Mouse (Mus musculus): ENCODE results near the gene Cbs. TPM values are rescaled to one million over a fixed set of nuclear protein-coding genes. Genes with fewer than 3 reads are reported as not detected.

Gene Cbs
- total RNA-seq (2021), result 5.6 and 49.1 TPM in 2 replicates
- long read RNA-seq, experiment 1, partial matches to known transcripts, result 0 of 2 reads
- long read RNA-seq, experiment 1, other reads (novel, unspliced or antisense), result 0 of 2 reads
- long read RNA-seq, experiment 2, full-length matches to known transcripts, result 38 of 65 reads
- long read RNA-seq, experiment 2, partial matches to known transcripts, result 10 of 65 reads
- long read RNA-seq, experiment 2, other reads (novel, unspliced or antisense), result 17 of 65 reads

DNA sequence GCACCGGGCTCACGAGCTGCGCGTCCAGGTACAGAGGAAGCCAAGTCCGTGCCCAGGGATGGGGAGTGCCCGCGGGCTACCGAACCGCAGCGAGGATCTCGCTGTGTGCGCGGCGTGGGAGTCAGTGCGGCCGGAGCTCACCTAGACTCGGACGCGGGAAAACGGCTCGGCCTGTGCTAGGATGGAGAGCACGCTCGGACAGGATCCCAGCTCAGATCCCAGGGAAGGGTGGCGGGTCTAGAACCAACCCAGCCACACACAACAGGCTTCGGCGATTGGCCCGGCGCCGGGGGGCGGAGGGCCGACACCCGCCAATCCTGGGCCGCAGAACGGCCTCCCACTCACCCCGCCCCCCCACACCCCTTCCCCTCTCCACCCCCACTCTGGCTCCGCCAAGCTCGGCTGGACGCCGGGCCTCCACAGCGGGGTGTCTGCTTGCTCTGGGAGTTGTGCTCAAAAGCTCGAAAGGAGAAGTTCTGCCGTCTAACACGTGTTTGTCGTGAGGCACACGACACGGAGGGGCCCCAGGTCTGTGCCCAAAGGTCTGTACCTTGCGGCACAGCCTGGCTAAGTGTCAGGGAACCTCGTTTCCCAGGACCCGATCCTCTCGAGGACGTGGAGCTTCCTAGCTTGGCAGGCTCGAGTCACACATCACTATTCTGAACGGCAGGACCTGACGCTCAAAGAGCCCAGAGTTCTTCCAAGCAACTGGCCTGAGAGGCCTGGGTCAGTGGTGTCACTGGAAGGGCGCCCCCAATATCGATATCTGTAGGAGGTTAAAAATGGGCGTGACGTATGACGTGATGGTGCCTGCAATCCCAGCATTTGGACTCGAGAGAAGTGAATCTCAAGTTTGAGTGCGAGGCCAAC, at the start of gene Cbs:
TSS of gene Cbs (minus strand) at position 297 of the 870 bp plus-strand sequence.
- peak; percentile 86 for DNase-seq

DNA sequence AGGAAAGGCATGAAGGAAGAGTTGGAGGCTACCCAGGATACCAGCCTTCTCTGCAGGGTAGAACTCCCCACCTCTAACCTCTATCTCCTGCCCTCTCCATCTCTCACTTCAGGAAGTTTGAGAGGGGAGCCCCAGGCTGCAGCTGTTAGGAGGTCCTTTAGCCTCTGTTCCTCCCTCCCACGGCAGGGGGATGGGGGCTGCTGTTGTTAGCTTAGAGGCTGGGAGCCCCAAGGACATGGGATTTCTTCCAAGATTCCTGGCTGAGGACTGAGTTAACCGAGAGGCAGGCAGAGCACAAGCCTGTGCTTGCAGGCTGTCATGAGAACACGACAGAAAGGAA, 49.2 kb upstream of the Cbs start:
- peak; percentile 50 for DNase-seq

- DNase-seq, result peak; percentile 90
These were observed 48.6 kb upstream of the Cbs start for GRCm38 (mm10) chr17:31685514-31686224.

DNA sequence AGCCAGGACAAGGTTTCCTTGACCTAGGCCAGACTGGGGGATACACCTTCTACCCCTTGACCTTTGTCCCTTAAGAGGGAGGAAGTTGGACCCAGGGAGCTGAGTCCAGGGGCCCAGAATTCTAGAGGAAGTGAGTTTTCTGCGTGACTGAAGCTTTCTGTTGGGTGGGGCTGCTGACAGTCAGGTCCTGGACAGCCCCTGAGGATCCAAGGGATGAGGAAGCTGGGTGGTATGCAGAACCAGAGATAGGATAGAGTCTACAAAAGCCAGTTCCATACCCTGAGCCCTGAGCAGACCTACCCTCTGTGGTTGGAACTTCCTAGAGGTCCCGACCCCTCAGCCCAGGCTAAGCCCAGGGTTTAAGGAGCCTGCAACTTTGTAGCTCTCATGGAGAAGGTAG, 43.4 kb upstream of the Cbs start:
- no peak for DNase-seq

- DNase-seq, result no peak
These were observed 40.5 kb upstream of the Cbs start, which contains the start of gene Cryaa for GRCm38 (mm10) chr17:31677507-31677906. TSS of gene Cryaa (plus strand) at chr17:31677807.

DNA sequence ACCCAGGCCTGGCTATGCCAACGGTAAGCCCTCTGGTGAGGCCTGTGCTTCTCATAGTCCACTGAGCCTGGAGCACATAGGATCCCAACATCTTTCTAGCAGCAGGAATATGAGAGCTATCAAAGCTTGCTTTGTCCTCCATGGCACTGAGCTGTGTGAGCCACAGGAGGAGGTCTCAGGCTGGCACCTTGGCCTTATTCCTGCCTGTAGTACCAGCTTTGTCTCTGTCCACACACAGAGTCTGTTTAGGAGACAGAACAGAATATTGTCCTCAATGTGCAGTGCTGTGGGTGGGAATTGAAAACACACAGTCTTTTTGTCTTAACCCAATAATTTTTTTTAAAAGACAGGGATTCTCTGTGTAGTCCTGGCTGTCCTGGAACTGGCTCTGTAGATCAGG, 37.4 kb upstream of the Cbs start:
- DNase-seq, result no peak

- no peak for DNase-seq
These were observed 35.2 kb upstream of the Cbs start for GRCm38 (mm10) chr17:31672279-31672678.

DNA sequence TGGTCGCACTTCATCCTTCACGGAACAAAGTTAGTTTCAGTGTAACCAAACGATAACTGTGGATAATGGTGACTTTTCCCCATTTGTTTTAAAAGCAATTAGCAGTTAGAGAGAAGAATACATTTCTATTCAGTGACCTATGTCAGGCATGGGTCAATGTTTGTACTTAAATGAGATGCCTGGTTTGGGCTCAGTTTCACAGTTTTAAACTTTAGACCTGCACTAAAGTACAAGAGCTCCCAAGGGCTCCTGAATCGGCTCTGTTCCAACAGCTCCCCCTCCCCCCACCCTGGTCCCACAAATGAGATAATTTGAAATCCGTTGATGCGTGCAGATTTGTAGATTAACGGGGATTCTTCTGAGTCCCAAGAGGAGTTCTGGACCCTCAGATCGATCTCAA, 34.7 kb upstream of the Cbs start:
- no peak for DNase-seq

DNA sequence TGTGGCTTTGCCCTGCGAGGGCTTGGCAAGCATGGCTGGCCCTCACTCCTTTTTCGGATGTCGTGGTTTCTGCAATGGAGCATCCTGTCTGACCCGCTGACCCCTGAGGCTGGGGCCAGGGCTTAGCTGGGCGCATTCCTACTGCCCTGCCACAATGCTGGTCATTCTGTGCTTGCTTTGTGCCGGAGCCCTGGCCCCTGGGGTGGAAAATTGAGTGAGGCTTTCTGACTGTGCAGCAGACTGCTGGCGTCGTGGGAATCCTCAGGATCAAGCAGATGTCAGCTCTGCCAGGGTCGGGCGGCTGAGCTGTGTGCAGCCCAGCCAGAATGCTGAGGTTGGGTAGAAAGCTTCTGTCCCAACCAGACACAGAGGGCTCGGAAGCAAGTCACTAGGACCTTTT, 33.1 kb upstream of the Cbs start:
- no peak for DNase-seq

DNA sequence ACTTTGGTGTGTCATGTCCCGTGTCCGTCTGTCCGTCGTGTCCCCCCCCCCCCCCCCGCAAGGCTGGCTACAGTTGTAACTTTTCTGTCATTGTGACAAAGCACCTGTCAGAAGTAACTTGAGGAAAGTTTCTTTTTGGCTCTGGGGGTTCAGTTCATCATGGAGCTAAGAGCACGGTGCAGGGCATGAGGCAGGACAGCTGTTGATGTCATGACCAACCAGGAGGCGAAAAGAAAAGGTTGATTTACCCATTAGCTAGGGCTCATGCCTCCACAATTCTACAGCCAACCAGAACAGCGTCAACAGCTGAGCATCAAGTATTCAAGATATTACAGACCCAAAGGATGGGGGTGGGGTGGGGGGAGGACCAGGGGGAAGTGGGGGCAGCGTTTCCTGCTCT, 31.3 kb upstream of the Cbs start:
- DNase-seq, result no peak

DNA sequence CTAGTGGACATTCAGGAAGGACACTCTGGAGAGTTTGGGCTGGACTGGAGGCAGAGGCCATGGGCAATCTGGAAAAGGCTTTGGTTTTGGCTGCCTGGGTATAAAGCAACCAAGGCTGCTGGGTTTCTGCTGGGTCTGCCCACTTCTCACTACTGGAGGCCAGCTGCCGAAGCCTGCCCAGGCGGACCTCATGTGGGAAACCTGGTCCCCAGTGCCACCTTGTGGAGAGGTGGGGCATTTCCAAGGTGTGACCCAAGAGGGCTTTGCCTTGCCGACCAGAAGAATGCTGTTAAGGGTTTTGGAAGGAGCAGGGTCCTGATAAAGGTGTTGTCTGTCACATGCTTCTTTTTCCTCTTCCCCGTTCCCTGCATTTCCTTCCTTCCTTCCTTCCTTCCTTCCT, 27.7 kb upstream of the Cbs start:
- DNase-seq, result peak; percentile 93

GRCm38 (mm10) chr17:31662855-31663254, 25.8 kb upstream of the Cbs start:
- DNase-seq, result peak; percentile 24

DNA sequence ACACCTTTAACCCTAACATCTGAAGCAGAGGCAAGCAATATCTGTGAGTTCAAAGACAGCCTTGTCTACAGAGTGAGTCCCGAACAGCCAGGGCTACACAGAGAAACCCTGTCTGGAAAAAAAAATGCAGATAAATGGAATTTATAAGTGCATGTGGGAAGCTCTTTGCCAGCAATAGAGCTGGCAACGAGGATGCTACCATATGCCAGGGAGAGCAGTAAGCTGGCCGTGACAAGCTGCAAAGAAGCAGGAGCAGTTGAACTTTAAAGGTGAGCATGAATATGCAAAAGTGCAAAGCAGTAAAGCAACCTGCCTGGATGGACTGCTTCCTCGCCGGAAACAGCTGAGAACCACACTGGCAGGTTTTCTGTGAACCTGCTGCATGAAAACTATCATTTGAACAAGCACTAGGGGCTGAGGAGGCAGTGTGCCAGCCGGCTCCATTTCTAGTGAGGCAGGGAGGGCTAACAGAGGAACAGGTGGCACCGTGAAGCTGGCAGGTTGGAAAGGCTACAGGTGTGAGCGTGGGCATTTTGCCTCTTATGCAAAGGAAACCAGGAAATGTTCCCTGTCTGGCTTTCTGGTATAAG, 23.7 kb upstream of the Cbs start:
- no peak for DNase-seq

GRCm38 (mm10) chr17:31658468-31659185, 21.6 kb upstream of the Cbs start, which contains the start of gene U2af1:
TSS of gene U2af1 (minus strand) at chr17:31658892.
- DNase-seq, result peak; percentile 99

DNA sequence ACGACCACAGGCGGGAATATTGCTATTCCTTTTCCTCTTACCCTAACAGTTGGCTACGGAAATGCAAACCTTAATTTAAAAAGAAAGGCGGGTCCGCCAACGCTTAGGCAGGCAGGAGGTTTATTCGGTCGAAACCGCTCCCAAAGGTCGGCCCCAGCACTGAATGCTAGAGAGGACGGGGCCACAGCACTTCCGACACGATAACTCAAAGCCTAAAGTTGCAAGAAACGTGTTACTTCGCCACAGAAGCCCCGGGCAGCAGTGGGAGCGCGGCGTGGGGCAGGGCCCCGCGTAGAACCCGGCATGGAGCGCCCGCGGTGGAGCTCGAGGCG, 21.1 kb upstream of the Cbs start:
- no peak for DNase-seq

- DNase-seq, result no peak
These were observed 20.3 kb upstream of the Cbs start for GRCm38 (mm10) chr17:31657141-31657983.

DNA sequence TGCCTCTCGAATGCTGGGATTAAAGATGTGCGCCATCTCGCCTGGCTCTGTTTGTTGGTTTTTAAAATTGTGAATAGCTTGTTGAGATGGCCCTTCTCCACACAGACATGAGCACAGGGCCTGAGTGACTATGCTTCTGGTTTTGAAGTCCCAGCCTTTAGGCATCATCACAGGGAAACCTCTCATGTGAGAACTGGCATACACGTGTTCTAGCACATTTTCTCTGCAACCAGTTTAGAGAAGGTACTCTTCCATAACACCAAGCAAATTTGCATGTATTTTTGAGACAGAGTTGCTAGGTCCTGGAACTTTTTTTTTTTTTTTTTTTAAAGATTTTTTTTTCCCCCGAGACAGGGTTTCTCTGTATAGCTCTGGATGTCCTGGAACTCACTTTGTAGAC, 19.6 kb upstream of the Cbs start:
- DNase-seq, result no peak

DNA sequence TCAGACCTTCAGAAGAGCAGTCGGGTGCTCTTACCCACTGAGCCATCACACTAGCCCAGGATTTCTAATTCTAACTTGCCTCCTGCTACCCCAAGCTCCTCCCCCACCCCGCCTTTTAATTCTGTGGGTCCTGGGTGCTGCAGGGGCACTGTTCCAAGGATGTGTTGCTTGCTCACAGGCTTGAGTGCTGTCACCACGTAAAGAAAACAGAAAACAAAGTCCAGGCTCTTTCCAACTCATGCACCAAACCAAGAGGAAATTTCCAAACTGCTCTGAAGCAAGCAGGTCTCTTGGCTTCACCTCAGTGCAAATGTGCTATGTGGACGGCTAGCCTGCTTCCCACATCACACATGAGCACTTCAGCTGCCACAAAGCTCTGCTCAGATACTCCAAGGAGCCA, 18.3 kb upstream of the Cbs start:
- no peak for DNase-seq

DNA sequence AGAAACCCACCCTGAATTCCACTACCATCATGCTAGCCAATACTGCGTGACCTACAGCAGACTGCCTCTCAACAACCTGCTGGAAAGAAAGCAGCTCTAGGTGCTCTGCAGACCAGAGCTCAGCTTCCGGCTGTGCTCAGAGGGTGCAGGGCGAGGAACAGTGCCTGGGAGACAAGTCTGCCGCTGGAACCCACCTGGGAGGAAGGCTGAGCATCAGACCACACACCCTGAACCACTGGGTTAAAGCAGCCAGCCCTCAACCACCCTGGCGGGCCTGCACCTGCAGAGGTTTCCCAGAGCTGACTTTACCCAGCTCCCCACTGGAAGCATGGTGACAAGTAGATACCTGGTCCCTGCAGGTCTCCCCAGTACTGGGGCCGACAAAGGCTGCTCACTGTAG, 16.2 kb upstream of the Cbs start:
- no peak for DNase-seq

DNA sequence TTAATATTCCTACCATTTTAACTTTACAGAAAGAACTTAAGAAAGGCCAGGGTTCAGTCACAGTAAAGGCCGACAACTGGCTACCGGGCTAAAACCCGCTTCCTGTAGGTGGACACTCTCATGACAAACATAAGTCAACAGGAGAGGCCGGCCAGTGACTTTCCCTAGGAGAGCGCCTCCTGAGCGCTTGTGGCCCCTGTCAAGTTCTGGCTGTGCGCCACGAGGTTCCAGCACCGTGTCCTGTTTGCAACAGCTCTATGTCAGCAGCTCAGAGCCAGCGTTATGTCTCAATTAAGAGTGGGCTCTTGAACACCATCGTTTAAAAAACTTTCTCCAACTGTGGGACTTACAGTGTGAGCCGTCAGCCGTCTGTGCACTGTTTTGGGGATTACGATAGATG, 15.1 kb upstream of the Cbs start:
- no peak for DNase-seq

All from adrenal gland, postnatal 14 days (tissue).